ENCODE assay signal across 11 mouse cellular contexts in genomic region chr9:71894246-71894942, GRCm38 (mm10).
DNase-seq lines count a peak whose midpoint lies in the region; ATAC-seq lines count a peak whose summit lies in the region.
"Had no signal": no experiment of that assay in that cellular context is flagged by ENCODE, and none has a peak within 500 bp of the region (broad histone marks: within the 10 kb centered on the region; RNA-seq: fewer than 3 reads in every experiment).

No protein-coding gene starts in this region.

- WGBS in kidney, embryonic 15.5 days, result 44% methylated on average over 11 of the region's 11 CpGs
- WGBS in embryonic facial prominence, embryonic 13.5 days, result 21% methylated on average over 11 of the region's 11 CpGs
- 11% methylated on average over 11 of the region's 11 CpGs for WGBS in hindbrain, embryonic 15.5 days
- 11% methylated on average over 11 of the region's 11 CpGs for WGBS in neural tube, embryonic 12.5 days

- H3K9me3 ChIP-seq in kidney, embryonic 15.5 days (replicated peaks), result no peaks in the 10 kb centered on the region
- H3K9me3 ChIP-seq in embryonic facial prominence, embryonic 13.5 days, result no peaks in the 10 kb centered on the region
- H3K9me3 ChIP-seq in hindbrain, embryonic 15.5 days, result no peaks in the 10 kb centered on the region
- no peaks in the 10 kb centered on the region for H3K9me3 ChIP-seq in neural tube, embryonic 12.5 days
- H3K9me3 ChIP-seq: intestine, embryonic 15.5 days had no signal

- H3K27ac ChIP-seq in kidney, embryonic 15.5 days, result peak overlapping the region; percentile 32; the same call in 1 of the 2 replicates
- H3K27ac ChIP-seq in embryonic facial prominence, embryonic 13.5 days, result peak overlapping the region; percentile 88
- H3K27ac ChIP-seq in hindbrain, embryonic 15.5 days (replicated peaks), result peak overlapping the region; percentile 78
- H3K27ac ChIP-seq in neural tube, embryonic 12.5 days, result 0 out of 2 replicates have a peak overlapping the region, but pooled peaks have one; percentile 26
- H3K27ac ChIP-seq: intestine, embryonic 15.5 days; liver, embryonic 14.5 days had no signal

- no peak for ATAC-seq in kidney, embryonic 15.5 days (replicated peaks; ENCODE audit: low FRiP score)
- no peak for ATAC-seq in embryonic facial prominence, embryonic 13.5 days (ENCODE audit: insufficient number of reproducible peaks, insufficient read depth, low FRiP score, low TSS enrichment, low read depth)
- peak; percentile 65 for ATAC-seq in hindbrain, embryonic 15.5 days (ENCODE audit: low FRiP score, low read depth)
- no peak; the same call in 1 of the 2 replicates for ATAC-seq in neural tube, embryonic 12.5 days (ENCODE audit: low FRiP score, low read depth)
- no peak for ATAC-seq in CD4-positive, CD25-positive, alpha-beta regulatory T cell, adult 4 months
- ATAC-seq: intestine, embryonic 15.5 days had no signal

- no peaks in the 10 kb centered on the region for H3K36me3 ChIP-seq in kidney, embryonic 15.5 days
- H3K36me3 ChIP-seq in embryonic facial prominence, embryonic 13.5 days, result no peaks in the 10 kb centered on the region
- no peaks in the 10 kb centered on the region for H3K36me3 ChIP-seq in hindbrain, embryonic 15.5 days
- no peaks in the 10 kb centered on the region for H3K36me3 ChIP-seq in neural tube, embryonic 12.5 days
- H3K36me3 ChIP-seq: intestine, embryonic 15.5 days had no signal

- H3K4me1 ChIP-seq in kidney, embryonic 15.5 days, result peaks cover 33% of the 10 kb centered on the region
- peaks cover 50% of the 10 kb centered on the region for H3K4me1 ChIP-seq in embryonic facial prominence, embryonic 13.5 days
- peaks cover 41% of the 10 kb centered on the region for H3K4me1 ChIP-seq in hindbrain, embryonic 15.5 days (replicated peaks)
- peaks cover 34% of the 10 kb centered on the region for H3K4me1 ChIP-seq in neural tube, embryonic 12.5 days

- no peaks in the 10 kb centered on the region for H3K27me3 ChIP-seq in kidney, embryonic 15.5 days
- no peaks in the 10 kb centered on the region for H3K27me3 ChIP-seq in embryonic facial prominence, embryonic 13.5 days
- H3K27me3 ChIP-seq in hindbrain, embryonic 15.5 days, result no peaks in the 10 kb centered on the region
- H3K27me3 ChIP-seq in neural tube, embryonic 12.5 days (replicated peaks), result no peaks in the 10 kb centered on the region
- H3K27me3 ChIP-seq: intestine, embryonic 15.5 days had no signal

- no peak for DNase-seq in kidney, postnatal 36 days
- no peak for DNase-seq in layer of hippocampus, postnatal 10 days (ENCODE audit: low spot score in 2 of 2)
- DNase-seq in frontal cortex, postnatal 25 days (ENCODE audit: low spot score in 2 of 2), result no peak

- peak overlapping the region; percentile 34 for H3K4me3 ChIP-seq in kidney, embryonic 15.5 days (replicated peaks)
- H3K4me3 ChIP-seq in embryonic facial prominence, embryonic 13.5 days, result peak overlapping the region; percentile 49
- peak overlapping the region; percentile 40 for H3K4me3 ChIP-seq in hindbrain, embryonic 15.5 days
- H3K4me3 ChIP-seq in neural tube, embryonic 12.5 days, result peak overlapping the region; percentile 48
- H3K4me3 ChIP-seq: erythroblast, embryonic 14.5 days; intestine, embryonic 15.5 days had no signal

- peak overlapping the region; percentile 45 for H3K4me2 ChIP-seq in kidney, embryonic 15.5 days
- H3K4me2 ChIP-seq in embryonic facial prominence, embryonic 13.5 days, result peak overlapping the region; percentile 66
- peak overlapping the region; percentile 54 for H3K4me2 ChIP-seq in hindbrain, embryonic 15.5 days
- peak overlapping the region; percentile 60 for H3K4me2 ChIP-seq in neural tube, embryonic 12.5 days (replicated peaks)
- H3K4me2 ChIP-seq: intestine, embryonic 15.5 days had no signal

- H3K9ac ChIP-seq in kidney, embryonic 15.5 days, result no peak overlapping the region
- peak overlapping the region; percentile 74 for H3K9ac ChIP-seq in embryonic facial prominence, embryonic 13.5 days
- H3K9ac ChIP-seq in hindbrain, embryonic 15.5 days, result peak overlapping the region; percentile 46
- H3K9ac ChIP-seq in neural tube, embryonic 12.5 days, result peak overlapping the region; percentile 62
- H3K9ac ChIP-seq: intestine, embryonic 15.5 days; liver, embryonic 14.5 days had no signal

Comparison
In these comparisons a context has a peak if more than half of its experiments do, and no peak if none do; other contexts are left out.
1. H3K27ac ChIP-seq: peak in every context shown above with its lines; median percentile 88 in embryonic facial prominence, embryonic 13.5 days; 78 in hindbrain, embryonic 15.5 days; 32 in kidney, embryonic 15.5 days; 26 in neural tube, embryonic 12.5 days.